ENCODE assay signal across 20 mouse cellular contexts in the genomic region with DNA sequence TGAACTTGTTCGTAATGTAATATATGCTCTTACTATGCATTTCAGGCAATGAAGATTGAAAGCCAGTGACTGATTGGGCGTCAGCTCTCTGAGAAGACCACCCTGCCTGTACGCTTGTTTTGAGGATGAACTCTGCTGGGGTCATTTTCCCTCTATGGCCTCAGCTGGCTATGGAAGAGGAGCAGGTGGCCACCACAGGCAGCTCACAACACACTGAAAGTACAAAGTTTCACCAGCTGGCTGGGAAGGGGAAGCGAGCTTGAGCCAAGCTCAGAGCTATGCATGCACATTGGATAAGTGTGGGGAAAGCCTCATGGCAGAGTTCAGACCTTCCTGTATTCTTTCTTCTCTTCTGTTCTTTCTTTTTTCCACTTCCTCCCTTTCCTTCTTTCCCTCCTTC. TPM values are rescaled to one million over a fixed set of nuclear protein-coding genes. Genes with fewer than 3 reads are reported as not detected.
"Had no signal": no experiment of that assay in that cellular context is flagged by ENCODE, and none has a peak within 500 bp of the region (broad histone marks: within the 10 kb centered on the region; RNA-seq: fewer than 3 reads in every experiment).

No protein-coding gene starts in this region.

- H3K4me2 ChIP-seq: intestine, embryonic 15.5 days; kidney, embryonic 15.5 days; limb, embryonic 13.5 days; liver, embryonic 11.5 days; liver, embryonic 15.5 days; midbrain, embryonic 13.5 days; neural tube, embryonic 12.5 days had no signal

- H3K9me3 ChIP-seq: intestine, embryonic 15.5 days; kidney, embryonic 15.5 days; limb, embryonic 13.5 days; liver, embryonic 15.5 days; midbrain, embryonic 13.5 days; neural tube, embryonic 12.5 days had no signal

- H3K27ac ChIP-seq: intestine, embryonic 15.5 days; left cerebral cortex, adult 2 months; liver, embryonic 15.5 days; midbrain, embryonic 13.5 days; neural tube, embryonic 12.5 days had no signal

- H3K36me3 ChIP-seq: intestine, embryonic 15.5 days; kidney, embryonic 15.5 days; limb, embryonic 13.5 days; liver, embryonic 15.5 days; midbrain, embryonic 13.5 days; neural tube, embryonic 12.5 days had no signal

- H3K9ac ChIP-seq: intestine, embryonic 15.5 days; kidney, embryonic 15.5 days; limb, embryonic 13.5 days; liver, embryonic 15.5 days; midbrain, embryonic 13.5 days; neural tube, embryonic 12.5 days had no signal

- ATAC-seq: intestine, embryonic 15.5 days; midbrain, embryonic 13.5 days had no signal

- H3K4me3 ChIP-seq: intestine, embryonic 15.5 days; kidney, embryonic 15.5 days; left cerebral cortex, adult 2 months; limb, embryonic 13.5 days; liver, embryonic 15.5 days; midbrain, embryonic 13.5 days; neural tube, embryonic 12.5 days had no signal

- DNase-seq: kidney, postnatal 25 days; lung, adult 2 months; lung, postnatal 36 days; retina, postnatal 1 day; right cerebral cortex, postnatal 4 days; thymus, adult 18-20 months; thymus, postnatal 14 days had no signal

RNA-seq across cellular contexts. Expression of gene Marveld3, which starts 2.9 kb away (rescaled TPM):
- total RNA-seq: layer of hippocampus, postnatal 25 days; left cerebral cortex, postnatal 25 days; megakaryocyte progenitor cell, adult 5-6 weeks; monocyte, adult 5-6 weeks had no signal

RNA-seq across cellular contexts. Expression of gene Tat, which starts 31.1 kb away (rescaled TPM):
- total RNA-seq: layer of hippocampus, postnatal 25 days; left cerebral cortex, adult 2 months; left cerebral cortex, postnatal 25 days; megakaryocyte progenitor cell, adult 5-6 weeks; monocyte, adult 5-6 weeks had no signal
- polyA plus RNA-seq: intestine, embryonic 15.5 days; kidney, embryonic 15.5 days; limb, embryonic 13.5 days; midbrain, embryonic 13.5 days; neural tube, embryonic 12.5 days; spleen, adult 2 months had no signal
